Mouse (Mus musculus) ES-Bruce4 (cell line): ENCODE results near the gene Stox2. TPM values are rescaled to one million over a fixed set of nuclear protein-coding genes. Genes with fewer than 3 reads are reported as not detected.

Source experiments
- H3K27ac ChIP-seq: 2 replicates; pipeline ENCODE4 v1.5.1; 2012; ENCODE audit warnings: low read length, inconsistent platforms; ENCODE audit not compliant: insufficient read depth
- H3K27me3 ChIP-seq: 2 replicates; pipeline ENCODE4 v1.6.1; 2012; ENCODE audit warnings: mild to moderate bottlenecking, low read length, inconsistent platforms; ENCODE audit not compliant: control insufficient read depth, poor library complexity, insufficient read depth, severe bottlenecking
- H3K36me3 ChIP-seq: 2 replicates; pipeline ENCODE4 v1.6.1; 2012; ENCODE audit warnings: inconsistent platforms, mild to moderate bottlenecking, low read length, moderate library complexity; ENCODE audit not compliant: control insufficient read depth, poor library complexity, insufficient read depth, severe bottlenecking
- H3K4me1 ChIP-seq: one replicate; pipeline ENCODE4 v1.8.1; 2011; ENCODE audit warnings: low read length; ENCODE audit not compliant: control insufficient read depth, insufficient read depth
- H3K4me3 ChIP-seq: 2 replicates; pipeline ENCODE4 v1.5.1; 2011; ENCODE audit warnings: low read depth, mild to moderate bottlenecking, low read length
- H3K9ac ChIP-seq: 2 replicates; pipeline ENCODE4 v1.6.1; 2012; ENCODE audit warnings: low read depth, mild to moderate bottlenecking, inconsistent platforms; ENCODE audit not compliant: poor library complexity, severe bottlenecking
- H3K9me3 ChIP-seq: replicated peaks from 2 replicates; pipeline ENCODE4 v1.6.1; 2012; ENCODE audit warnings: mild to moderate bottlenecking, low read length, inconsistent platforms; ENCODE audit not compliant: control insufficient read depth, poor library complexity, insufficient read depth, severe bottlenecking
- CTCF ChIP-seq: IDR thresholded peaks from one replicate; pipeline ENCODE4 v1.8.1; 2011; ENCODE audit warnings: low read depth, low read length
- EP300 ChIP-seq: IDR thresholded peaks from 2 replicates; pipeline ENCODE4 v1.6.1; 2011; ENCODE audit warnings: low read depth, low read length; ENCODE audit not compliant: insufficient read depth
- POLR2A ChIP-seq: IDR thresholded peaks from one replicate; pipeline ENCODE4 v1.8.1; 2011; ENCODE audit warnings: low read length; ENCODE audit not compliant: insufficient read depth
- polyA plus RNA-seq: library from polyadenylated mRNA; stranded (reverse); fragments of >200 nt; gene quantifications from 2 replicates; pipeline ENCODE4 v1.2.4, GENCODE M21; 2011; ENCODE audit warnings: low read depth; ENCODE audit not compliant: missing spikeins, insufficient read depth, insufficient read length

Gene Stox2
- polyA plus RNA-seq, 1 experiment: 5.1 TPM

DNA sequence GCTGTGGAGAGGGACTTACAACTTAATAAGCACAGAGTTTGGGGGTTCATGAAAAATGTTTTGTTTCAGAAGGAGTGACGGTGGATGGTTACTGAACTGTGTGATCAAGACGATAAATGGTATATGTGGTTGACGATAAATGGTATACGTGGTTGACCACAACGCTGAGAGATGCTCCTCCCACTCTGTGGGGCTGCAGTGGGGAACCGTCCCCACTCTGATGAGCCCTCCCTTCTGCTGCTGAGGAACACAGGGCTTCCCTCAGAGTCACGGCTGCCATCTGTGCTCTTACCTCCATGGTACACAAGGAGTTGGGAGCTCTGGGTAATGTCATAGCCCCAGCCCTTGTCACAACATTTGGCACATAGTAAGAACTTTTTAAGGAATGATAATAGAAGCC is 72.4 kb downstream of the Stox2 start:
- H3K27me3 ChIP-seq: no peaks in the 10 kb centered on the region
- no peaks in the 10 kb centered on the region for H3K9me3 ChIP-seq
- H3K9ac ChIP-seq: no peak overlapping the region
- TF ChIP-seq CTCF: no peak
- TF ChIP-seq EP300: no peak
- TF ChIP-seq POLR2A: no peak
- no peaks in the 10 kb centered on the region for H3K4me1 ChIP-seq
- no peaks in the 10 kb centered on the region for H3K36me3 ChIP-seq
- no peak overlapping the region for H3K27ac ChIP-seq
- H3K4me3 ChIP-seq: no peak overlapping the region

DNA sequence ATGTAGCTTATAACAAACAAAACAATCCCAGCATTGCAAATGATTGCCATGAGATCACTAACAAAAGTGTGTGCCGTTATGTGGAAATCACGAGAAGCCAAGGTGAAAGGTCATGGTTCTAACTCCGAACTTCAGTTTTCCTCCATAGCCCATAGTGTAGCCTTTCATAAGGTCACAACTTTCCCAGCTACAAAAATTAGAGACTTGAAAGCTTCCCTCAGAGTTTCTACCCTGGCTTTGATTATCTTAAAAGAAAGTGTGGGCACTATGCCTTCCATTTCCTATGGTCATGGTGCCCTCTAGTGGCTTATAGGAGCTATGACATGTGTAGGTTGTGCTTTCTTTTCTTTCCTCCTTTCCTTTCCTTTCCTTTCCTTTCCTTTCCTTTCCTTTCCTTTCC is 74.6 kb downstream of the Stox2 start:
- Histone ChIP-seq H3K27ac (no peak overlapping the region), H3K27me3 (no peaks in the 10 kb centered on the region), H3K4me3 (no peak overlapping the region), H3K9ac (no peak overlapping the region), H3K36me3 (no peaks in the 10 kb centered on the region), H3K9me3 (no peaks in the 10 kb centered on the region), H3K4me1 (no peaks in the 10 kb centered on the region)
- TF ChIP-seq POLR2A (no peak), CTCF (peak; percentile 35)

GRCm38 (mm10) chr8:47371081-47371480 is 75.1 kb downstream of the Stox2 start:
- TF ChIP-seq CTCF (no peak), EP300 (no peak), POLR2A (no peak)

DNA sequence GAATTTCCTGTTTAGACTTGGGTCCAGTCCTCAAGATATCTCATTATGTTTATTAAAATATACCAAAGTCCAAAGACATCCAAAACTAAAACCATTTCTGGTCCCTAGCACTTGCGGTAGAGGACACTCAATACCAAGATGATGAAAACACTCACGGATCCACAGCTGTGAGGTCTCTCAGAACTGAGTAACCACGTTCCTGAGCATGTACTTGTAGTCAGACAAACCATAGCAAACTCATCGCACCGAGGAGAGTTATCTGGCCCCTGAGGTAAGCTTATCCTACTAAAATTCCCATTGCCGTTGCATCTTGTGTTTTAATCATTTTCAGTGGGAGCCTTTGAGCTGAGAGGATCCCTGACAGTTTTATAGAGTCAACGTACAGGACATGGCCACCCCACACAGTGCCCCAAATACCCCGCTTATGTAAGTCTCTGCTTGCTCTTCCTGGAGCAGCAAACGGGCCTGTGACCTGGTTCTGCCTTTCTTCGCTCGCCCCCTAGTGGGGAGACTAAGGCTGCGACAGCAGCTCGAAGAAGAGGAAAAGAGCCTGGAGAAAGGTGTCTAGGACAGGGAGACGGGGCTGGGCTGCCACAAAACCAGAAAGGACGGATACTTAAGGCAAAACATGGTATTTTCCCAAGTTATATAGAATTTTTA is 75.6 kb downstream of the Stox2 start:
- TF ChIP-seq CTCF: peak; percentile 93
- 0 out of 2 replicates have a peak, but pooled peaks have one; percentile 24 for TF ChIP-seq EP300
- TF ChIP-seq POLR2A: no peak
- Histone ChIP-seq H3K27me3 (no peaks in the 10 kb centered on the region), H3K27ac (no peak overlapping the region)

More at GRCm38 (mm10) chr8:47371081-47371480, 75.1 kb downstream of the Stox2 start:
- Histone ChIP-seq H3K9ac (no peak overlapping the region), H3K9me3 (no peaks in the 10 kb centered on the region), H3K4me3 (no peak overlapping the region), H3K27me3 (no peaks in the 10 kb centered on the region), H3K36me3 (no peaks in the 10 kb centered on the region), H3K4me1 (no peaks in the 10 kb centered on the region), H3K27ac (no peak overlapping the region)

DNA sequence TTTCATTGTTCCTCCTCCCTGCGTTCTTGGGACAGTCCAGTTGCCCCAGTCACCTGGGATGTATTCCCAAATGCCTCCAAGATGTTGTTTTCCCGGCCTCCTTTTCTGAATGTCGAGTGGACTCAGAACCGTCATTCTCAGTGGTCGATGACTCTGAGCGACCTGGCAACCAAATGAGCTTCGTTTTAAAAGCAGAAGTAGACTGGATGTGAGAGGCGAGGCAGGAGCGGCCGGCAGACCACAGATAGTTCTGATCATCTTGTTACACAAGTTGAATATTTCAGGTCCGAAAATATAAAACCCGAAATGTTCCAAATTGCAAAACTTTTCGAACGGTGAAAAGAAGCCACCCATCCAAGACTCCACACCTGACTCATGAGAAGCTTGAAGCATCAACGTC is 76.2 kb downstream of the Stox2 start:
- Histone ChIP-seq H3K4me3 (no peak overlapping the region), H3K9me3 (no peaks in the 10 kb centered on the region), H3K27me3 (no peaks in the 10 kb centered on the region), H3K9ac (no peak overlapping the region), H3K27ac (no peak overlapping the region), H3K36me3 (no peaks in the 10 kb centered on the region), H3K4me1 (no peaks in the 10 kb centered on the region)
- TF ChIP-seq POLR2A: no peak

More for the DNA sequence above, 75.6 kb downstream of the Stox2 start:
- Histone ChIP-seq H3K4me1 (no peaks in the 10 kb centered on the region), H3K9ac (no peak overlapping the region), H3K4me3 (no peak overlapping the region), H3K9me3 (no peaks in the 10 kb centered on the region), H3K36me3 (no peaks in the 10 kb centered on the region)

- no peak overlapping the region for H3K9ac ChIP-seq
- no peaks in the 10 kb centered on the region for H3K4me1 ChIP-seq
- H3K9me3 ChIP-seq: no peaks in the 10 kb centered on the region
- TF ChIP-seq CTCF: no peak
- no peak for TF ChIP-seq POLR2A
- no peak for TF ChIP-seq EP300
- no peaks in the 10 kb centered on the region for H3K36me3 ChIP-seq
- no peaks in the 10 kb centered on the region for H3K27me3 ChIP-seq
- H3K4me3 ChIP-seq: no peak overlapping the region
- H3K27ac ChIP-seq: no peak overlapping the region
These were observed 77.0 kb downstream of the Stox2 start for GRCm38 (mm10) chr8:47369044-47369769.
